In genomic region chr6:100437980-100438379, GRCm38 (mm10) we compare ENCODE assay signal across 10 mouse cellular contexts.
DNase-seq lines count a peak whose midpoint lies in the region; ATAC-seq and TF ChIP-seq lines count a peak whose summit lies in the region.
"Had no signal": no experiment of that assay in that cellular context is flagged by ENCODE, and none has a peak within 500 bp of the region (broad histone marks: within the 10 kb centered on the region; RNA-seq: fewer than 3 reads in every experiment).

No protein-coding gene starts in this region.

- no peak for TF ChIP-seq CTCF in kidney, postnatal 0 days (IDR thresholded peaks at IDR 0.05; ENCODE audit: low read depth)
- no peak for TF ChIP-seq CTCF in forebrain, postnatal 0 days (IDR thresholded peaks at IDR 0.05; ENCODE audit: low read depth)
- no peak for TF ChIP-seq CTCF in olfactory bulb, adult 2 months (IDR thresholded peaks at IDR 0.05; ENCODE audit: insufficient read depth, low read depth, low read length)

- H3K27me3 ChIP-seq in kidney, postnatal 0 days (ENCODE audit: insufficient read depth, low read length) = no peaks in the 10 kb centered on the region
- no peaks in the 10 kb centered on the region for H3K27me3 ChIP-seq in forebrain, postnatal 0 days (ENCODE audit: insufficient read depth, low read length)
- H3K27me3 ChIP-seq in limb, embryonic 14.5 days (ENCODE audit: control insufficient read depth, insufficient read depth, low read length) = no peaks in the 10 kb centered on the region

- no peaks in the 10 kb centered on the region for H3K9me3 ChIP-seq in kidney, postnatal 0 days (replicated peaks; ENCODE audit: low read length)
- H3K9me3 ChIP-seq in forebrain, postnatal 0 days (ENCODE audit: low read length) = no peaks in the 10 kb centered on the region
- no peaks in the 10 kb centered on the region for H3K9me3 ChIP-seq in limb, embryonic 14.5 days (ENCODE audit: control insufficient read depth, low read length)

- H3K4me1 ChIP-seq in kidney, postnatal 0 days (replicated peaks; ENCODE audit: insufficient read depth, low read length) = no peaks in the 10 kb centered on the region
- H3K4me1 ChIP-seq in forebrain, postnatal 0 days (ENCODE audit: insufficient read depth) = peaks cover 15% of the 10 kb centered on the region
- peaks cover 15% of the 10 kb centered on the region for H3K4me1 ChIP-seq in limb, embryonic 14.5 days (ENCODE audit: control insufficient read depth, insufficient read depth, low read length)
- H3K4me1 ChIP-seq in olfactory bulb, adult 2 months (ENCODE audit: control insufficient read depth, insufficient read depth, low read length) = peaks cover 16% of the 10 kb centered on the region

- no peak overlapping the region for H3K27ac ChIP-seq in kidney, postnatal 0 days
- 0 out of 2 replicates have a peak overlapping the region, but pooled peaks have one; percentile 29 for H3K27ac ChIP-seq in forebrain, postnatal 0 days (ENCODE audit: low read depth, low read length)
- no peak overlapping the region for H3K27ac ChIP-seq in limb, embryonic 14.5 days (replicated peaks; ENCODE audit: low read depth, low read length)
- no peak overlapping the region for H3K27ac ChIP-seq in olfactory bulb, adult 2 months (ENCODE audit: insufficient read depth, low read depth, low read length)

- WGBS in kidney, postnatal 0 days = 61% methylated on average over 5 of the region's 5 CpGs
- whole genome bisulfite sequencing in forebrain, postnatal 0 days = 48% methylated on average over 5 of the region's 5 CpGs
- WGBS in limb, embryonic 14.5 days = 53% methylated on average over 5 of the region's 5 CpGs
- 67% methylated on average over 5 of the region's 5 CpGs for WGBS in olfactory bulb, adult 2 months

- DNase-seq in kidney, postnatal 0 days (ENCODE audit: low spot score) = no peak
- DNase-seq in kidney, postnatal 4 days = no peak
- no peak for DNase-seq in forebrain, postnatal 0 days
- DNase-seq in limb, embryonic 14.5 days (ENCODE audit: low spot score) = no peak
- DNase-seq in cerebellum, adult 18-20 months = no peak
- no peak for DNase-seq in right cerebral cortex, postnatal 10 days (ENCODE audit: low spot score in 2 of 2)
- DNase-seq: kidney, adult 18-20 months had no signal

- ATAC-seq in kidney, postnatal 0 days (replicated peaks; ENCODE audit: low FRiP score, low read depth) = no peak
- ATAC-seq in forebrain, postnatal 0 days = no peak
- ATAC-seq in limb, embryonic 14.5 days (ENCODE audit: low FRiP score, low read depth) = no peak
- no peak for ATAC-seq in monocyte, adult 5-6 weeks (replicated peaks; ENCODE audit: insufficient number of reproducible peaks, low FRiP score, low TSS enrichment, poor library complexity, severe bottlenecking)

- H3K9ac ChIP-seq in kidney, postnatal 0 days (ENCODE audit: low read depth, low read length) = no peak overlapping the region
- no peak overlapping the region for H3K9ac ChIP-seq in forebrain, postnatal 0 days
- H3K9ac ChIP-seq in limb, embryonic 14.5 days (ENCODE audit: low read depth, low read length, severe bottlenecking) = no peak overlapping the region

- no peak overlapping the region for H3K4me3 ChIP-seq in kidney, postnatal 0 days (replicated peaks; ENCODE audit: low read depth, low read length)
- no peak overlapping the region for H3K4me3 ChIP-seq in forebrain, postnatal 0 days (ENCODE audit: low read depth, low read length)
- no peak overlapping the region for H3K4me3 ChIP-seq in limb, embryonic 14.5 days (replicated peaks; ENCODE audit: low read length)
- H3K4me3 ChIP-seq in olfactory bulb, adult 2 months (ENCODE audit: insufficient read depth, low read depth, low read length) = peak overlapping the region; percentile 16; the same call in 1 of the 2 replicates
- H3K4me3 ChIP-seq: erythroblast, embryonic 14.5 days had no signal

- H3K36me3 ChIP-seq in kidney, postnatal 0 days (ENCODE audit: insufficient read depth, low read length) = no peaks in the 10 kb centered on the region
- no peaks in the 10 kb centered on the region for H3K36me3 ChIP-seq in forebrain, postnatal 0 days (ENCODE audit: insufficient read depth)
- H3K36me3 ChIP-seq in limb, embryonic 14.5 days (ENCODE audit: control insufficient read depth, insufficient read depth, low read length) = no peaks in the 10 kb centered on the region

- TF ChIP-seq POLR2A in limb, embryonic 14.5 days (IDR thresholded peaks at IDR 0.05; ENCODE audit: borderline replicate concordance, extremely low read depth, insufficient read depth, insufficient read length) = no peak
- TF ChIP-seq POLR2A in olfactory bulb, adult 2 months (IDR thresholded peaks at IDR 0.05; ENCODE audit: insufficient read depth, low read depth, low read length) = no peak

- H3K4me2 ChIP-seq in kidney, postnatal 0 days (ENCODE audit: low read length) = peak overlapping the region; percentile 38
- peak overlapping the region; percentile 57 for H3K4me2 ChIP-seq in forebrain, postnatal 0 days (ENCODE audit: low read depth)
- H3K4me2 ChIP-seq in limb, embryonic 14.5 days (replicated peaks; ENCODE audit: low read depth, low read length, severe bottlenecking) = peak overlapping the region; percentile 51
